21 mouse cellular contexts compared by ENCODE assay signal in genomic region chr12:99779908-99780307, GRCm38 (mm10).
A peak's percentile ranks its signal among the peaks of the same experiment; 100 is the strongest.
DNase-seq lines count a peak whose midpoint lies in the region; ATAC-seq lines count a peak whose summit lies in the region.
"Had no signal": no experiment of that assay in that cellular context is flagged by ENCODE, and none has a peak within 500 bp of the region (broad histone marks: within the 10 kb centered on the region; RNA-seq: fewer than 3 reads in every experiment).

No protein-coding gene starts in this region.

- H3K27ac ChIP-seq in forebrain, embryonic 14.5 days (ENCODE audit: low read depth, low read length), result no peak overlapping the region
- H3K27ac ChIP-seq in forebrain, embryonic 12.5 days, result no peak overlapping the region
- H3K27ac ChIP-seq: embryonic facial prominence, embryonic 10.5 days; embryonic facial prominence, embryonic 12.5 days; forebrain, embryonic 15.5 days had no signal

- no peak for ATAC-seq in forebrain, embryonic 14.5 days
- ATAC-seq in forebrain, embryonic 12.5 days (ENCODE audit: low FRiP score), result no peak
- ATAC-seq: CD4-positive, CD25-positive, alpha-beta regulatory T cell, adult 4 months; forebrain, embryonic 15.5 days; forebrain, postnatal 0 days had no signal

- H3K36me3 ChIP-seq in forebrain, embryonic 14.5 days (ENCODE audit: control insufficient read depth, insufficient read depth, low read length), result no peaks in the 10 kb centered on the region
- no peaks in the 10 kb centered on the region for H3K36me3 ChIP-seq in forebrain, embryonic 12.5 days (replicated peaks)
- H3K36me3 ChIP-seq: embryonic facial prominence, embryonic 10.5 days; embryonic facial prominence, embryonic 12.5 days; forebrain, embryonic 15.5 days; G1E had no signal

- H3K27me3 ChIP-seq in forebrain, embryonic 14.5 days (replicated peaks; ENCODE audit: control insufficient read depth, insufficient read depth, low read length), result no peaks in the 10 kb centered on the region
- H3K27me3 ChIP-seq in forebrain, embryonic 12.5 days, result no peaks in the 10 kb centered on the region
- H3K27me3 ChIP-seq: CH12.LX; embryonic facial prominence, embryonic 12.5 days; forebrain, embryonic 15.5 days had no signal

- peak; percentile 12 for DNase-seq in forebrain, embryonic 14.5 days (ENCODE audit: low spot score)
- DNase-seq in retina, embryonic 14.5 days (ENCODE audit: low spot score), result peak; percentile 45
- no peak for DNase-seq in layer of hippocampus, adult 9-10 months (ENCODE audit: low spot score)
- DNase-seq in spleen, postnatal 36 days (ENCODE audit: low spot score in 2 of 2), result no peak
- DNase-seq: adrenal gland, adult 2 months; adrenal gland, postnatal 10 days; adrenal gland, postnatal 25 days; B cell, adult 2 months; cerebellum, adult 11-12 months; cerebellum, adult 2 months; cerebellum, adult 9-10 months; cerebellum, postnatal 10 days; cerebellum, postnatal 25 days; forebrain, postnatal 0 days had no signal

- no peak overlapping the region for H3K9ac ChIP-seq in forebrain, embryonic 14.5 days (ENCODE audit: low read length)
- H3K9ac ChIP-seq in forebrain, embryonic 12.5 days, result no peak overlapping the region
- H3K9ac ChIP-seq: embryonic facial prominence, embryonic 12.5 days; forebrain, embryonic 15.5 days; forebrain, postnatal 0 days had no signal

- no peaks in the 10 kb centered on the region for H3K4me1 ChIP-seq in forebrain, embryonic 14.5 days (ENCODE audit: control insufficient read depth, insufficient read depth, low read length)
- H3K4me1 ChIP-seq in forebrain, embryonic 12.5 days, result peaks cover 10% of the 10 kb centered on the region

- no peak overlapping the region for H3K4me2 ChIP-seq in forebrain, embryonic 14.5 days (ENCODE audit: low read length)
- no peak overlapping the region for H3K4me2 ChIP-seq in forebrain, embryonic 12.5 days
- H3K4me2 ChIP-seq: embryonic facial prominence, embryonic 12.5 days; forebrain, embryonic 15.5 days had no signal

- 28% methylated on average over 7 of the region's 7 CpGs for WGBS in forebrain, embryonic 14.5 days
- WGBS in forebrain, embryonic 12.5 days, result 46% methylated on average over 7 of the region's 7 CpGs

- no peaks in the 10 kb centered on the region for H3K9me3 ChIP-seq in forebrain, embryonic 14.5 days (replicated peaks; ENCODE audit: control insufficient read depth, low read length)
- no peaks in the 10 kb centered on the region for H3K9me3 ChIP-seq in forebrain, embryonic 12.5 days
- H3K9me3 ChIP-seq: embryonic facial prominence, embryonic 10.5 days; embryonic facial prominence, embryonic 12.5 days; forebrain, embryonic 15.5 days had no signal

- H3K4me3 ChIP-seq in forebrain, embryonic 14.5 days (ENCODE audit: low read depth, low read length), result no peak overlapping the region
- H3K4me3 ChIP-seq in forebrain, embryonic 12.5 days (replicated peaks), result no peak overlapping the region
- H3K4me3 ChIP-seq: embryonic facial prominence, embryonic 10.5 days; embryonic facial prominence, embryonic 12.5 days; forebrain, embryonic 15.5 days had no signal

Comparison
In these comparisons a context has a peak if more than half of its experiments do, and no peak if none do; other contexts are left out.
1. DNase-seq: peak in forebrain, embryonic 14.5 days (single experiment) and retina, embryonic 14.5 days (single experiment); none in layer of hippocampus, adult 9-10 months (single experiment) and spleen, postnatal 36 days (0 of 2).